Mouse (Mus musculus) small intestine, adult 2 months (tissue): ENCODE results near the gene F11. TPM values are rescaled to one million over a fixed set of nuclear protein-coding genes. Genes with fewer than 3 reads are reported as not detected.

ENCODE experiments used
- H3K27ac ChIP-seq: fragments of 200-500 bp; 2 replicates; pipeline ENCODE4 v1.5.1; 2012; ENCODE audit warnings: low read depth, low read length, control low read depth, inconsistent platforms; ENCODE audit not compliant: insufficient read depth
- H3K27me3 ChIP-seq: fragments of 200-500 bp; 2 replicates; pipeline ENCODE4 v1.6.1; 2012; ENCODE audit warnings: mild to moderate bottlenecking, moderate library complexity, low read length, inconsistent platforms; ENCODE audit not compliant: control insufficient read depth, insufficient read depth
- H3K36me3 ChIP-seq: fragments of 200-500 bp; 2 replicates; pipeline ENCODE4 v1.6.1; 2012; ENCODE audit warnings: mild to moderate bottlenecking, low read length, control low read depth, inconsistent platforms; ENCODE audit not compliant: control insufficient read depth, insufficient read depth
- H3K4me1 ChIP-seq: fragments of 200-500 bp; 2 replicates; pipeline ENCODE4 v1.6.1; 2012; ENCODE audit warnings: low read length, inconsistent platforms, mixed read lengths; ENCODE audit not compliant: control insufficient read depth, insufficient read depth, insufficient read length
- H3K4me3 ChIP-seq: fragments of 200-500 bp; 2 replicates; pipeline ENCODE4 v1.5.1; 2012; ENCODE audit warnings: low read depth, mild to moderate bottlenecking, control low read depth, inconsistent platforms, low read length, moderate library complexity
- CTCF ChIP-seq: fragments of 200-500 bp; IDR thresholded peaks from 2 replicates; pipeline ENCODE4 v1.5.1; 2012; ENCODE audit warnings: low read depth, mild to moderate bottlenecking, control low read depth, inconsistent platforms, low read length, moderate library complexity, mixed read lengths; ENCODE audit not compliant: insufficient replicate concordance, insufficient read length; ENCODE audit errors: extremely low read depth
- POLR2A ChIP-seq: fragments of 200-500 bp; IDR thresholded peaks from 2 replicates; pipeline ENCODE4 v1.6.1; 2012; ENCODE audit warnings: low read depth, mild to moderate bottlenecking, control low read depth, inconsistent platforms, low read length, moderate library complexity
- WGBS: fragments of 180-500 bp; shearing (Covaris S2); methylation state at CpG from one replicate; pipeline ENCODE4 v1.1.7; 2018; 5-methylcytosine and 5-hydroxymethylcytosine counted together
- polyA plus RNA-seq: library from polyadenylated mRNA; depleted of rRNA; stranded (reverse); fragments of >200 nt; gene quantifications from 2 replicates; pipeline ENCODE4 v1.2.3, GENCODE M21; 2012

The F11 gene
- polyA plus RNA-seq, 1 experiment: not detected

GRCm38 (mm10) chr8:45253586-45253985, 8.2 kb downstream of the F11 start:
- H3K27ac ChIP-seq: no peak overlapping the region
- no peaks in the 10 kb centered on the region for H3K27me3 ChIP-seq
- H3K4me1 ChIP-seq: peaks cover 2% of the 10 kb centered on the region; the same call in 1 of the 2 replicates
- H3K4me3 ChIP-seq: no peak overlapping the region
- TF ChIP-seq CTCF (no peak), POLR2A (no peak)
- 87% methylated on average over 1 of the region's 1 CpGs for whole genome bisulfite sequencing
- H3K36me3 ChIP-seq: no peaks in the 10 kb centered on the region

- TF ChIP-seq CTCF (no peak), POLR2A (no peak)
- no peaks in the 10 kb centered on the region for H3K36me3 ChIP-seq
- H3K27ac ChIP-seq: no peak overlapping the region
Measured at GRCm38 (mm10) chr8:45253111-45253510, 8.7 kb downstream of the F11 start.

GRCm38 (mm10) chr8:45246307-45246706, 15.5 kb downstream of the F11 start:
- WGBS: 75% methylated on average over 7 of the region's 7 CpGs
- no peaks in the 10 kb centered on the region for H3K36me3 ChIP-seq
- no peak overlapping the region for H3K27ac ChIP-seq
- no peak overlapping the region for H3K4me3 ChIP-seq
- H3K27me3 ChIP-seq: no peaks in the 10 kb centered on the region
- TF ChIP-seq CTCF: no peak
- TF ChIP-seq POLR2A: no peak
- no peaks in the 10 kb centered on the region for H3K4me1 ChIP-seq

More at GRCm38 (mm10) chr8:45253111-45253510, 8.7 kb downstream of the F11 start:
- 10% methylated on average over 2 of the region's 2 CpGs for WGBS
- H3K27me3 ChIP-seq: no peaks in the 10 kb centered on the region
- H3K4me1 ChIP-seq: peaks cover 2% of the 10 kb centered on the region; the same call in 1 of the 2 replicates
- no peak overlapping the region for H3K4me3 ChIP-seq

- WGBS: 26% methylated on average over 8 of the region's 8 CpGs
- H3K36me3 ChIP-seq: no peaks in the 10 kb centered on the region
- peaks cover 4% of the 10 kb centered on the region for H3K4me1 ChIP-seq
- no peak overlapping the region for H3K4me3 ChIP-seq
- H3K27me3 ChIP-seq: no peaks in the 10 kb centered on the region
- peak overlapping the region; percentile 5 for H3K27ac ChIP-seq
- TF ChIP-seq CTCF: no peak
- TF ChIP-seq POLR2A: no peak
Measured at GRCm38 (mm10) chr8:45239363-45239762, 22.5 kb downstream of the F11 start.

GRCm38 (mm10) chr8:45238282-45238681, 23.5 kb downstream of the F11 start:
- Histone ChIP-seq H3K4me3 (no peak overlapping the region), H3K4me1 (peaks cover 4% of the 10 kb centered on the region), H3K36me3 (no peaks in the 10 kb centered on the region), H3K27me3 (no peaks in the 10 kb centered on the region), H3K27ac (no peak overlapping the region)
- TF ChIP-seq CTCF (peak; percentile 44; the same call in 1 of the 2 replicates), POLR2A (no peak)
- 33% methylated on average over 3 of the region's 3 CpGs for WGBS

- Histone ChIP-seq H3K27ac (no peak overlapping the region), H3K4me3 (no peak overlapping the region), H3K4me1 (peaks cover 4% of the 10 kb centered on the region), H3K27me3 (no peaks in the 10 kb centered on the region), H3K36me3 (no peaks in the 10 kb centered on the region)
- WGBS: 36% methylated on average over 14 of the region's 14 CpGs
- peak; percentile 57; the same call in 1 of the 2 replicates for TF ChIP-seq CTCF
- TF ChIP-seq POLR2A: no peak
Measured at GRCm38 (mm10) chr8:45236164-45236912, 25.5 kb downstream of the F11 start.

- no peaks in the 10 kb centered on the region for H3K27me3 ChIP-seq
- WGBS: 81% methylated on average over 6 of the region's 6 CpGs
- no peak for TF ChIP-seq CTCF
- TF ChIP-seq POLR2A: no peak
- no peaks in the 10 kb centered on the region for H3K36me3 ChIP-seq
- H3K4me3 ChIP-seq: no peak overlapping the region
- H3K4me1 ChIP-seq: peaks cover 4% of the 10 kb centered on the region
- no peak overlapping the region for H3K27ac ChIP-seq
Measured at GRCm38 (mm10) chr8:45235228-45235627, 26.6 kb downstream of the F11 start.
